Mouse (Mus musculus) CH12.LX (cell line): Measurements from ENCODE around the gene Alx3. TPM values are rescaled to one million over a fixed set of nuclear protein-coding genes. Genes with fewer than 3 reads are reported as not detected.

Experiments
- DNase-seq: peaks from one replicate; pipeline ENCODE4 v3.0.0-alpha.2; 2013; ENCODE audit errors: extremely low read depth
- H3K27ac ChIP-seq: 2 replicates; pipeline ENCODE4 v1.5.1; 2012; ENCODE audit warnings: low read depth, mild to moderate bottlenecking, control low read depth, moderate library complexity; ENCODE audit not compliant: insufficient read depth
- H3K27me3 ChIP-seq: replicated peaks from 2 replicates; pipeline ENCODE3; 2012; ENCODE audit warnings: inconsistent platforms
- H3K36me3 ChIP-seq, 2 experiments: replicated peaks in 1 of 2; 2 replicates each; pipeline versions ENCODE3 to v1.6.1; 2012; ENCODE audit warnings: inconsistent platforms in 1 of 2, low read length in 1 of 2, mild to moderate bottlenecking in 1 of 2, mixed read lengths in 1 of 2, moderate library complexity in 1 of 2; ENCODE audit not compliant: control insufficient read depth in 1 of 2, insufficient read depth in 1 of 2
- H3K4me1 ChIP-seq, 2 experiments: 2 replicates each; pipeline ENCODE4 v1.6.1; 2012; ENCODE audit warnings: inconsistent platforms in 1 of 2, moderate library complexity in 1 of 2; ENCODE audit not compliant: insufficient read depth in 2 of 2, control insufficient read depth in 1 of 2
- H3K4me2 ChIP-seq: 2 replicates; pipeline ENCODE4 v1.6.1; 2012; ENCODE audit warnings: low read depth, mild to moderate bottlenecking, control low read depth; ENCODE audit not compliant: poor library complexity, insufficient read depth, severe bottlenecking
- H3K4me3 ChIP-seq, 3 experiments: fragments of 150-350 bp in 1 of 3; sonication (generic) in 1 of 3; replicated peaks in 1 of 3; 2 replicates each; pipeline versions ENCODE3 to v1.5.1; 2011 to 2012; ENCODE audit warnings: low read depth in 2 of 3, low read length in 2 of 3, mild to moderate bottlenecking in 2 of 3, moderate library complexity in 2 of 3, control low read depth in 1 of 3, improper control_type of control experiment in 1 of 3, inconsistent platforms in 1 of 3, mixed read lengths in 1 of 3; ENCODE audit not compliant: poor library complexity in 1 of 3
- H3K79me2 ChIP-seq: replicated peaks from 2 replicates; pipeline ENCODE4 v1.6.1; 2012; ENCODE audit warnings: mild to moderate bottlenecking, moderate library complexity; ENCODE audit not compliant: control insufficient read depth, poor library complexity, insufficient read depth, severe bottlenecking; ENCODE audit errors: extremely low read depth
- H3K9ac ChIP-seq: 2 replicates; pipeline ENCODE4 v1.6.1; 2012; ENCODE audit warnings: low read depth, mild to moderate bottlenecking, control low read depth, moderate library complexity; ENCODE audit not compliant: insufficient read depth
- H3K9me3 ChIP-seq: replicated peaks from 2 replicates; pipeline ENCODE3; 2012; ENCODE audit warnings: low read length, inconsistent platforms, mixed read lengths
- CTCF ChIP-seq, 2 experiments: IDR thresholded peaks in 1 of 2; conservative IDR thresholded peaks in 1 of 2; 2 replicates each; pipeline ENCODE4 v1.5.1; 2011 to 2012; ENCODE audit warnings: low read depth in 2 of 2, low read length in 2 of 2, improper control_type of control experiment in 1 of 2, inconsistent platforms in 1 of 2, mild to moderate bottlenecking in 1 of 2, moderate library complexity in 1 of 2
- GABPA ChIP-seq: IDR thresholded peaks from 2 replicates; pipeline ENCODE4 v1.6.1; 2012; ENCODE audit warnings: low read depth, low read length, improper control_type of control experiment, inconsistent platforms; ENCODE audit not compliant: insufficient replicate concordance
- HCFC1 ChIP-seq: IDR thresholded peaks from 2 replicates; pipeline ENCODE4 v1.6.1; 2012; ENCODE audit warnings: low read depth, mild to moderate bottlenecking, inconsistent platforms, low read length, improper control_type of control experiment
- JUND ChIP-seq: conservative IDR thresholded peaks from 2 replicates; pipeline ENCODE4 v1.6.1; 2011; ENCODE audit warnings: low read depth, low read length, improper control_type of control experiment
- MAX ChIP-seq: IDR thresholded peaks from 2 replicates; pipeline ENCODE4 v1.6.1; 2011; ENCODE audit warnings: low read length, improper control_type of control experiment
- MEF2A ChIP-seq: IDR thresholded peaks from 2 replicates; pipeline ENCODE4 v1.6.1; 2014; ENCODE audit warnings: low read depth, mild to moderate bottlenecking, inconsistent platforms, low read length, improper control_type of control experiment, borderline replicate concordance
- NELFE ChIP-seq: IDR thresholded peaks from 2 replicates; pipeline ENCODE4 v1.6.1; 2011; ENCODE audit warnings: low read depth, low read length, improper control_type of control experiment
- POLR2A ChIP-seq: IDR thresholded peaks from 2 replicates; pipeline ENCODE4 v1.6.1; 2011; ENCODE audit warnings: low read depth, mild to moderate bottlenecking, improper control_type of control experiment, low read length
- POLR2AphosphoS2 ChIP-seq: IDR thresholded peaks from 2 replicates; pipeline ENCODE4 v1.6.1; 2011; ENCODE audit warnings: low read depth, low read length, improper control_type of control experiment
- RCOR1 ChIP-seq: conservative IDR thresholded peaks from 2 replicates; pipeline ENCODE4 v1.6.1; 2012; ENCODE audit warnings: low read depth, mild to moderate bottlenecking, inconsistent platforms, low read length, improper control_type of control experiment
- SIN3A ChIP-seq: IDR thresholded peaks from 2 replicates; pipeline ENCODE4 v1.6.1; 2012; ENCODE audit warnings: low read length, improper control_type of control experiment, inconsistent platforms
- SMC3 ChIP-seq: IDR thresholded peaks from 2 replicates; pipeline ENCODE4 v1.6.1; 2011; ENCODE audit warnings: low read depth, low read length, improper control_type of control experiment
- UBTF ChIP-seq: IDR thresholded peaks from 2 replicates; pipeline ENCODE4 v1.6.1; 2012; ENCODE audit warnings: low read depth, mild to moderate bottlenecking, inconsistent platforms, low read length, improper control_type of control experiment, moderate library complexity
- USF2 ChIP-seq: conservative IDR thresholded peaks from 2 replicates; pipeline ENCODE4 v1.6.1; 2011; ENCODE audit warnings: low read depth, low read length, improper control_type of control experiment
- dilution Hi-C: fragments of 300-500 bp; cut with MboI; formaldehyde crosslinking; loops from 2 replicates; pipeline ENCODE4 v1.14.3; 2020; ENCODE audit warnings: low sequenced_read_pairs; ENCODE audit not compliant: extremely low pct_unique_long_range_greater_than_20kb, extremely low pct_ligation_motif_present
- in situ Hi-C: fragments of 300-500 bp; cut with MboI; formaldehyde crosslinking; loops from 3 replicates; pipeline ENCODE4 v1.14.3; 2019; ENCODE audit warnings: low sequenced_read_pairs, low pct_ligation_motif_present, low pct_unique_long_range_greater_than_20kb, mixed read lengths
- polyA plus RNA-seq: library from polyadenylated mRNA; unstranded; fragments of >175 nt; gene quantifications from 2 replicates; pipeline ENCODE4 v1.2.1, GENCODE M21; 2012; ENCODE audit warnings: low read depth; ENCODE audit not compliant: insufficient read length
- total RNA-seq, 2 experiments: library from RNA; depleted of rRNA; stranded (reverse); fragments of 300-350 nt in 1 of 2; fragments of >200 nt in 1 of 2; gene quantifications; 2 replicates each; pipeline ENCODE4 v1.2.3; 2012 to 2014

Gene Alx3
- total and polyA plus RNA-seq, 3 experiments, result not detected

- no peak overlapping the region for H3K4me2 ChIP-seq
- peaks cover 0 to 2% of the 10 kb centered on the region in 2 experiments; a peak in 1 of 4 replicates for H3K4me1 ChIP-seq
- H3K27ac ChIP-seq, result no peak overlapping the region
- no peaks in the 10 kb centered on the region for H3K79me2 ChIP-seq
- TF ChIP-seq GABPA (no peak), JUND (no peak), NELFE (no peak), HCFC1 (no peak), CTCF (conservative IDR thresholded peaks at IDR 0.05 in 1 of 2, IDR thresholded peaks at IDR 0.05 in 1 of 2; ENCODE audit: low read depth in 2 of 2, low read length in 2 of 2) (no peak), POLR2A (no peak), SIN3A (no peak), UBTF (no peak), SMC3 (no peak), RCOR1 (no peak), USF2 (no peak)
- DNase-seq, result no peak
- H3K9me3 ChIP-seq, result no peaks in the 10 kb centered on the region
- dilution Hi-C loops, result no loop called here
- H3K36me3 ChIP-seq, result no peaks in the 10 kb centered on the region
- in situ Hi-C loops, result no loop called here
- no peak overlapping the region for H3K9ac ChIP-seq
- H3K4me3 ChIP-seq, result no peak overlapping the region
- peaks cover 29% of the 10 kb centered on the region for H3K27me3 ChIP-seq
Measured at GRCm38 (mm10) chr3:107545716-107546412, 49.0 kb upstream of the Alx3 start.

- Histone ChIP-seq H3K9me3 (no peaks in the 10 kb centered on the region), H3K79me2 (no peaks in the 10 kb centered on the region), H3K9ac (no peak overlapping the region), H3K4me3 (no peak overlapping the region), H3K4me2 (no peak overlapping the region), H3K4me1 (peaks cover 0 to 4% of the 10 kb centered on the region in 2 experiments; a peak in 1 of 4 replicates), H3K27me3 (peaks cover 25% of the 10 kb centered on the region), H3K27ac (no peak overlapping the region), H3K36me3 (no peaks in the 10 kb centered on the region)
- in situ Hi-C loops, result no loop called here
- TF ChIP-seq MEF2A (no peak), POLR2AphosphoS2 (no peak), MAX (no peak)
- no peak for DNase-seq
- dilution Hi-C loops, result no loop called here
Measured at GRCm38 (mm10) chr3:107546956-107547355, 47.9 kb upstream of the Alx3 start.
